Mouse (Mus musculus): ENCODE results near the gene E130208F15Rik. TPM values are rescaled to one million over a fixed set of nuclear protein-coding genes. Genes with fewer than 3 reads are reported as not detected.

The E130208F15Rik gene
- polyA plus RNA-seq, 1 experiment from 2014 or later = 3.7 TPM

GRCm38 (mm10) chr7:30327140-30327539 lies 5.6 kb downstream of the E130208F15Rik start:
- peaks cover 6% of the 10 kb centered on the region; the same call in 1 of the 2 replicates for H3K27me3 ChIP-seq (ENCODE audit: insufficient read depth, poor library complexity, severe bottlenecking)
- no peaks in the 10 kb centered on the region for H3K36me3 ChIP-seq
- WGBS = 59% methylated on average over 15 of the region's 15 CpGs
- no peak overlapping the region for H3K27ac ChIP-seq
- no peak overlapping the region for H3K4me3 ChIP-seq
- 0 out of 2 replicates have a peak, but pooled peaks cover 4% of the 10 kb centered on the region for H3K9me3 ChIP-seq
- DNase-seq (ENCODE audit: low spot score) = no peak
- peaks cover 25% of the 10 kb centered on the region for H3K4me1 ChIP-seq (replicated peaks)

- Histone ChIP-seq H3K36me3 (no peaks in the 10 kb centered on the region), H3K9me3 (0 out of 2 replicates have a peak, but pooled peaks cover 4% of the 10 kb centered on the region)
Measured at GRCm38 (mm10) chr7:30328379-30328778, 6.8 kb downstream of the E130208F15Rik start.

DNA sequence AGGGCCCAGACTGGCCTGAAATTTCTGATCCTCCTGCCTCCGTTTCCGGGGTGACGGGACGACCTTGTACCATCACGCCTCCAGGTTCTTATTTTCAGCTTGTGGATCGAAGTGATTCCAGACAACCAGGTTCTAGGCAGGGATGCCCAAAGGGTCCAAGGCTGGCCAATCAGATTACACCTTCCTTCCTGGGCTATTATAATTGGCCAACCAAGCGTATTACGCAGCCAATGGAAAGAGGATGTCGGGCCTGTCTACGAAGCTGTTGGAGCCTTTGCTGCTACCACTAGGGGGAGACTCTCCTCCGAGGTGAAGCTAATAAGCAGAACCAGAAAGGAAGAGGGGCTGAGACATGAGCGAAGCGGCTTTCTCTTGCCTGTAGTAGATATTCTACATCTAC lies 10.3 kb downstream of the E130208F15Rik start:
- 7% methylated on average over 13 of the region's 13 CpGs for WGBS
- Histone ChIP-seq H3K4me1 (replicated peaks) (peaks cover 19% of the 10 kb centered on the region), H3K9me3 (no peaks in the 10 kb centered on the region), H3K27ac (no peak overlapping the region), H3K36me3 (no peaks in the 10 kb centered on the region), H3K4me3 (peak overlapping the region; percentile 34), H3K27me3 (ENCODE audit: insufficient read depth, poor library complexity, severe bottlenecking) (peaks cover 45% of the 10 kb centered on the region)
- DNase-seq (ENCODE audit: low spot score) = peak; percentile 88

More at GRCm38 (mm10) chr7:30328379-30328778, 6.8 kb downstream of the E130208F15Rik start:
- Histone ChIP-seq H3K27me3 (ENCODE audit: insufficient read depth, poor library complexity, severe bottlenecking) (peaks cover 17% of the 10 kb centered on the region), H3K4me3 (no peak overlapping the region), H3K4me1 (replicated peaks) (peaks cover 19% of the 10 kb centered on the region), H3K27ac (no peak overlapping the region)
- 57% methylated on average over 10 of the region's 10 CpGs for WGBS
- no peak for DNase-seq (ENCODE audit: low spot score)

DNA sequence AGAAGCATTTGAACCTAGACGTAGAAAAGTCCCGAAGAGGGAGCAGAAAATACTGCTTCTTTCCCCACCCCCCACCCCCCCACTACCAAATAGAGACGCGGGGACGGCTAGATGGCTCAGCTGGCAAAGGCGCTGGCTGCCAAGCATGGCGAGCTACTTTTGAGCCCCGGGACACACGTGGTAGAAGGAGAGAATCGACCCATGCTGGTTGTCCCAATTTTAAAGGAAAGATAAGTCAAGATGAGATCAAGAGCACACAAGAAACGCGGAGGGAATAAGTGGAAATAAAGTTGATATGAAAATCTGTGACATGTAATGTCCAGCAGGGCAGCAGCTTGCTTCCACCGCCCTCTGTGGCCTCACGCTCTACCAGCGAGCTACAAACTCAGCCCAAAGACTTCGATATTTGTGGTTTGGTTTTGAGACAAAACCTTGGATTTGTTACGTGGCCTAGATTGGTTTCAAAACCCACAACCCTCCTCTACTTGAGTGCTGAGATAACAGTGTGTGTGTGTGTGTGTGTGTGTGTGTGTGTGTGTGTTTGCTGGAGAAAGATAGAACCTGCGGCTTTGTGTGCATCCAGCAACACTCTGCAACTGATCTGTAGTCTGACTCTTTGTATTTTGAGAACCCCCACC lies 11.2 kb downstream of the E130208F15Rik start:
- peaks cover 16% of the 10 kb centered on the region for H3K4me1 ChIP-seq (replicated peaks)
- 69% methylated on average over 18 of the region's 18 CpGs for WGBS
- DNase-seq (ENCODE audit: low spot score) = no peak
- H3K36me3 ChIP-seq = no peaks in the 10 kb centered on the region
- H3K4me3 ChIP-seq = no peak overlapping the region
- no peak overlapping the region for H3K27ac ChIP-seq
- peaks cover 39% of the 10 kb centered on the region for H3K27me3 ChIP-seq (ENCODE audit: insufficient read depth, poor library complexity, severe bottlenecking)
- H3K9me3 ChIP-seq = no peaks in the 10 kb centered on the region

- H3K4me1 ChIP-seq (replicated peaks) = peaks cover 16% of the 10 kb centered on the region
- no peak for DNase-seq (ENCODE audit: low spot score)
- no peak overlapping the region for H3K4me3 ChIP-seq
- no peaks in the 10 kb centered on the region for H3K9me3 ChIP-seq
- WGBS = 77% methylated on average over 4 of the region's 4 CpGs
- H3K27ac ChIP-seq = no peak overlapping the region
- peaks cover 39% of the 10 kb centered on the region for H3K27me3 ChIP-seq (ENCODE audit: insufficient read depth, poor library complexity, severe bottlenecking)
- no peaks in the 10 kb centered on the region for H3K36me3 ChIP-seq
Measured at GRCm38 (mm10) chr7:30333436-30333835, 11.9 kb downstream of the E130208F15Rik start.

- WGBS = 66% methylated on average over 5 of the region's 5 CpGs
- no peak for DNase-seq (ENCODE audit: low spot score)
- H3K36me3 ChIP-seq = no peaks in the 10 kb centered on the region
Measured at GRCm38 (mm10) chr7:30334563-30334962, 13.0 kb downstream of the E130208F15Rik start.

DNA sequence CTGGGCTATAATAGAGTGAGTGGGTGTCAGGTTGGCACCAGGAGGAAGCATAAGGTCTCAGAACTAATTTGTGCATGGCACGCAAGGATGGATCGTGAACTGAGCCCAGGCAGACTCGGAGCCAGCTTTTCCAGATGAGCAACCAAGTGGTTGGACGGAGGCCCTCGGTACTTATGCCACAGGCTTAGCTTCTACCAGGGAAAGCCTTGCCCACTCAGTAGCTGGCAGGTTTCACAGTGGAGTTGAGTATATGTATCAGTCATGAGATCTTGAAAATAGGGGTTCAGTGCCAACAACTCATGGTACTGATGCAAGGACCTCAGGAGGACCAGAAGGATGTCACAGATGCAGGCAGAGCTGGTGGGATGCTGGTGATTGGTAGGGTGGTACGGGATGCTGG lies 14.1 kb downstream of the E130208F15Rik start:
- no peak overlapping the region for H3K4me3 ChIP-seq
- no peak overlapping the region for H3K27ac ChIP-seq
- H3K4me1 ChIP-seq (replicated peaks) = peaks cover 16% of the 10 kb centered on the region
- H3K27me3 ChIP-seq (ENCODE audit: insufficient read depth, poor library complexity, severe bottlenecking) = peaks cover 39% of the 10 kb centered on the region
- WGBS = 88% methylated on average over 6 of the region's 6 CpGs
- DNase-seq (ENCODE audit: low spot score) = no peak
- H3K36me3 ChIP-seq = no peaks in the 10 kb centered on the region
- H3K9me3 ChIP-seq = no peaks in the 10 kb centered on the region

More at GRCm38 (mm10) chr7:30334563-30334962, 13.0 kb downstream of the E130208F15Rik start:
- no peaks in the 10 kb centered on the region for H3K9me3 ChIP-seq
- H3K4me1 ChIP-seq (replicated peaks) = peaks cover 16% of the 10 kb centered on the region
- no peak overlapping the region for H3K27ac ChIP-seq
- H3K27me3 ChIP-seq (ENCODE audit: insufficient read depth, poor library complexity, severe bottlenecking) = peaks cover 39% of the 10 kb centered on the region
- H3K4me3 ChIP-seq = no peak overlapping the region

GRCm38 (mm10) chr7:30336384-30336783 lies 14.8 kb downstream of the E130208F15Rik start:
- Histone ChIP-seq H3K36me3 (no peaks in the 10 kb centered on the region), H3K4me3 (no peak overlapping the region), H3K27ac (no peak overlapping the region), H3K27me3 (ENCODE audit: insufficient read depth, poor library complexity, severe bottlenecking) (peaks cover 39% of the 10 kb centered on the region), H3K4me1 (replicated peaks) (peaks cover 10% of the 10 kb centered on the region), H3K9me3 (no peaks in the 10 kb centered on the region)
- WGBS = 4% methylated on average over 9 of the region's 9 CpGs
- peak; percentile 86 for DNase-seq (ENCODE audit: low spot score)

- Histone ChIP-seq H3K4me3 (no peak overlapping the region), H3K27me3 (ENCODE audit: insufficient read depth, poor library complexity, severe bottlenecking) (peaks cover 17% of the 10 kb centered on the region), H3K4me1 (replicated peaks) (no peaks in the 10 kb centered on the region), H3K9me3 (no peaks in the 10 kb centered on the region), H3K36me3 (no peaks in the 10 kb centered on the region), H3K27ac (no peak overlapping the region)
- WGBS = 75% methylated on average over 5 of the region's 5 CpGs
- no peak for DNase-seq (ENCODE audit: low spot score)
Measured at GRCm38 (mm10) chr7:30339432-30340109, 18.0 kb downstream of the E130208F15Rik start.

DNA sequence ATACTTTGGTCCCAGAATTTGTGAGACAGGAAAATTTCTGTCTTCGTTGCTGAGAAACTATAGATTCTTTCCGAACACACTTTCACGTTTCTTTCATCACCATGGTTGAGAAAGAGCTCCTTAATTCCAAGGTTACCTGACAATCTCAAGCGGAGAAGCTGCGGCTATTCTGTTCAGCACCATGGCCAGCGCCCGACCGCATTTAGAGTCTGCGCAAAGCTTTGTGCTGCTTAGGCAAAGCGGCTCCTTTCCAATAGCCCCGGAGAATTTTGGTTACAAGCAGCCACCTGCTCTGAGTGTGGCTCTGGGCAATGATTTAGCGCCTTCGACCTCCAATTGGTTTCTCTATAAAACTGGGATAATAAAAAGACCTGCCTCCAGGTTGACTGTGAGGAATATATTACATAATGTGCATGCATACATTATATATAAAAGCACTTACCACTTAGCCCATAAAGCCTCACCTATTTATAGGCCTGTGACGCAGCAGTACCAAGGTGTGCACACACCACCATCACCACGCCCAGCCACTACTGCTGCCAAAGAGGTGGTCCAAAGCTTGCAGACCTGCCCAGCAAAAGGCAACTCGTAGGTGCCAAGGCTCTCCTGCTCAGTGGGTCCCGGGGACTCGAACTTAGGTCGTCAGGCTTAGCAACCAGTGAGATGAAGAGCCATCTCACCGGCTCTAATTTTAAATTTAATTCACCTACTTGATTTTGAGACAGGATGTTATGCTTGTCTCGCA lies 25.3 kb downstream of the E130208F15Rik start:
- 27% methylated on average over 21 of the region's 21 CpGs for WGBS
- DNase-seq (ENCODE audit: low spot score) = peak; percentile 73
- no peaks in the 10 kb centered on the region for H3K36me3 ChIP-seq
- H3K4me1 ChIP-seq (replicated peaks) = peaks cover 4% of the 10 kb centered on the region; the same call in 1 of the 2 replicates
- no peaks in the 10 kb centered on the region for H3K9me3 ChIP-seq
- no peak overlapping the region for H3K4me3 ChIP-seq
- H3K27me3 ChIP-seq (ENCODE audit: insufficient read depth, poor library complexity, severe bottlenecking) = peaks cover 37% of the 10 kb centered on the region
- no peak overlapping the region for H3K27ac ChIP-seq

GRCm38 (mm10) chr7:30347828-30348227 lies 26.3 kb downstream of the E130208F15Rik start:
- no peaks in the 10 kb centered on the region for H3K9me3 ChIP-seq
- no peaks in the 10 kb centered on the region for H3K36me3 ChIP-seq
- peak; percentile 77 for DNase-seq (ENCODE audit: low spot score)
- peaks cover 6% of the 10 kb centered on the region; the same call in 1 of the 2 replicates for H3K4me1 ChIP-seq (replicated peaks)
- peak overlapping the region; percentile 24 for H3K4me3 ChIP-seq
- WGBS = 2% methylated on average over 30 of the region's 30 CpGs
- peaks cover 37% of the 10 kb centered on the region for H3K27me3 ChIP-seq (ENCODE audit: insufficient read depth, poor library complexity, severe bottlenecking)
- no peak overlapping the region for H3K27ac ChIP-seq

GRCm38 (mm10) chr7:30353279-30353822 lies 31.8 kb downstream of the E130208F15Rik start:
- H3K4me3 ChIP-seq = no peak overlapping the region
- WGBS = 24% methylated on average over 6 of the region's 6 CpGs
- DNase-seq (ENCODE audit: low spot score) = peak; percentile 67
- H3K4me1 ChIP-seq (replicated peaks) = peaks cover 18% of the 10 kb centered on the region; the same call in 1 of the 2 replicates
- H3K36me3 ChIP-seq = peaks cover 32% of the 10 kb centered on the region
- H3K27ac ChIP-seq = no peak overlapping the region
- H3K9me3 ChIP-seq = no peaks in the 10 kb centered on the region
- peaks cover 15% of the 10 kb centered on the region for H3K27me3 ChIP-seq (ENCODE audit: insufficient read depth, poor library complexity, severe bottlenecking)
